Mouse (Mus musculus) spleen, postnatal 4 days (tissue): ENCODE results near the gene Gm21497.
"Not testable (repeated sequence)": the region's sequence is repeated elsewhere in the genome, so short reads cannot be mapped to it uniquely, and the experiment has no call there.

ENCODE experiments used
- DNase-seq, 2 experiments: peaks; one replicate each; pipeline ENCODE4 v3.0.0; 2022; ENCODE audit warnings: low spot score in 2 of 2

Gm21497 gene

DNA sequence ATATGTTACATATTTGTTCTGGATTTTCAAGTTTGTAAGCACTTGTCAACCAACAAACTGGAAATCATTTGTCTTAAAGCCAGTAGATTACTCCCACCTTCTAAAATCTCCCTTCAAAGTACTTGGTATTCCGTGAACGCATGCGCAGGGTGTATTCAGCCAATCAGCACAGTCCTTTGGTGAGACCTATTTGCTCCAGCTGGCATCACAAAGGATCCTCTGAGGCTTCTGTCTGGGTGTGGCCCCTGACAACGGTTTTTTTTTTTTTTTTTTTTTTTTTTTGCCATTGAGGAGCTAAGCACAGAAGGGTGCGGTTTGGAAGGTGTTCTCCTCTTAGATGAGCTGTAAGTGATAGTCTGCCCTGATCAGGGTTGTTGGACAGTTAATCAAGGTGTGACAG is at the start of gene Gm21497:
Gene Gm21497, plus strand, starts transcription at position 301 of the 400 bp plus-strand sequence.
- DNase-seq, result not testable (repeated sequence)
